Mouse (Mus musculus) stomach, adult 2 months (tissue): ENCODE data around the gene Gm20830. TPM values are rescaled to one million over a fixed set of nuclear protein-coding genes. Genes with fewer than 3 reads are reported as not detected.

Source experiments
- polyA plus RNA-seq: library from polyadenylated mRNA; depleted of rRNA; stranded (reverse); fragments of >200 nt; gene quantifications from 2 replicates; pipeline ENCODE4 v1.2.3, GENCODE M21; 2012; rRNA removed

Gm20830 gene
- not detected in 2 replicates for polyA plus RNA-seq

GRCm38 (mm10) chrY:6918182-6918581 is at the start of gene Gm20830:
Gene Gm20830 (minus strand): TSS chrY:6918282.

Other genes with a start within 250 kb of the Gm20830 start
- not detected in 2 replicates for gene Gm21719, start 235.4 kb downstream of the Gm20830 start, polyA plus RNA-seq